Mouse (Mus musculus) frontal cortex, adult 2 months (tissue): ENCODE data around the gene Ly6g6f. TPM values are rescaled to one million over a fixed set of nuclear protein-coding genes. Genes with fewer than 3 reads are reported as not detected.

Experiments used
- DNase-seq, 2 experiments: peaks; one replicate each; pipeline ENCODE4 v3.0.0; 2022; ENCODE audit warnings: low spot score in 1 of 2; ENCODE audit errors: extremely low spot score in 1 of 2
- polyA plus RNA-seq: library from polyadenylated mRNA; depleted of rRNA; stranded (reverse); fragments of >200 nt; gene quantifications from 2 replicates; pipeline ENCODE4 v1.2.3, GENCODE M21; 2012; rRNA removed

The Ly6g6f gene
- polyA plus RNA-seq, 1 experiment, result 0.10 TPM

DNA sequence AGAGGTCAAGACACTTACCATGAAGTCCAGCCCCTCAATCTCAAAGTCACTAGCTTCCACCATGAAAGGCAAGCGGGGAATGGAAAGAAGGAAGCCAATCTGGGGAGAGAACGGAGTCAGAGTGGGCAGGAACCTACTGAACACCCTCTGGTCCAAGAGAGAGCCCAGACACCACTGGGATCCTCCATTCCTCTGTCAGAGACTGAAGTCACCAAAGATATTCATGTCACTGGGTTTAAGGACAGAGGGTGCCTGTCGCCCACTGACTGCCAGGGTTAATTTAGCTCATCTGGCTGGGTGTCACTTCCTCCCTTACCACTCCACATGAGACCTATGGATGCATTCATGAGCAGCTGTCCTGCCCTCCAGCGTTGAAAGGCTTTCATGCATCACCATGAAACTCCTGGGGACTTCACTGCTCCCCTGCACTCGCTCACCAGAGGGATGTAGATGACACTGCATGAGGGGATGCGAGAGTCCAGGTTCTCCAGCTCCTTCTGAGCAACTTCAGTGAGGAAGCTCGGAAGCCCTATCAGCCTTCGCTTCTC lies 53.0 kb downstream of the Ly6g6f start:
- no peak for DNase-seq

DNA sequence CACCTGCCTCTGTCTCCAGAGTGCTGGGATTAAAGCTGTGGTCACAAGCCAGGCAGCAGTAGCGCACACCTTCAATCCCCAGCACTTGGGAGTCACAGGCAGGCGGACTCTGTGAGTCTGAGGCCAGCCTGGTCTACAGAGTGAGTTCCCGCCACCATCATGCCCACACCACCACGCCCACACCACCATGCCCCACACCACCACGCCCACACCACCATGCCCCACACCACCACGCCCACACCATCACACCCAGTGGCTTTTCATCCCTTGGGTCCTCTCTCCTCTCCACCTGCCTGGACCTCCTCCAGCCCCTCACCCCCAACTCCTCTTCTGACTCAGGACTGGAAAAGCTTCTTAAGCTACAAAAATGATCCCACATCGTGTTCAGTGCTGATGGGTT lies 53.5 kb downstream of the Ly6g6f start:
- no peak for DNase-seq

DNA sequence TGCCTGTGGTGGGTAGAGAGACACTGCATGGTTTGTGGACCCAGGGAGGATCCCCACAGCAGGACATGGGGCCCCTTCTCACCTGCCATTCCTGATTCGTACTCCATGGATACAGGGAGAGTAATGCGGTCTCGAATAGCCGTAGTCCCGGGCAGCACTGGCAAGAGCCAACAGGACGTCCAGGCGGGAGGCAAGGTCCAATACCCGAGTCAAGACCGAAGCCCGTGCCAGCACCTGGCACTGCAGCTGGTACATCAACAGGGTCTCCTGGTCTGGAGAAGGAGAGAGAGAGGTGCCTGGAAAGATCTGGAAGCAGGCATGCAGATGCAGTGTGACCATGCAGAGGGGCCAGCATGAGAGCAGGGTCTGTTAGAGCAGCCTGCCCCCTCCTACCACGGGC lies 54.1 kb downstream of the Ly6g6f start:
- no peak for DNase-seq

Other genes starting within 250 kb of the Ly6g6f start
- 71.8 and 77.6 TPM in 2 replicates for gene Stk19, start 248.7 kb downstream of the Ly6g6f start, polyA plus RNA-seq
- 47.3 and 56.4 TPM in 2 replicates for gene Dxo, start 248.6 kb downstream of the Ly6g6f start, polyA plus RNA-seq
- gene Skiv2l, start 235.4 kb downstream of the Ly6g6f start, polyA plus RNA-seq, result 72.8 and 77.5 TPM in 2 replicates
- 60.8 and 66.2 TPM in 2 replicates for gene Nelfe, start 235.2 kb downstream of the Ly6g6f start, polyA plus RNA-seq
- 0.29 and 0.44 TPM in 2 replicates for gene Cfb, start 223.1 kb downstream of the Ly6g6f start, polyA plus RNA-seq
- gene Zbtb12, start 206.1 kb downstream of the Ly6g6f start, polyA plus RNA-seq, result 7.5 and 8.8 TPM in 2 replicates
- gene Gm20547, start 203.6 kb downstream of the Ly6g6f start, polyA plus RNA-seq, result 0.08 TPM in 1 of 2 replicates, not detected in the other
- gene C2, start 187.3 kb downstream of the Ly6g6f start, polyA plus RNA-seq, result 2.9 and 3.2 TPM in 2 replicates
- gene Ehmt2, start 187.1 kb downstream of the Ly6g6f start, polyA plus RNA-seq, result 268 and 290 TPM in 2 replicates
- gene Slc44a4, start 171.1 kb downstream of the Ly6g6f start, polyA plus RNA-seq, result 0.27 and 0.38 TPM in 2 replicates
- 48.7 and 53.6 TPM in 2 replicates for gene Neu1, start 154.4 kb downstream of the Ly6g6f start, polyA plus RNA-seq
- 10.9 and 13.4 TPM in 2 replicates for gene Hspa1b, start 126.4 kb downstream of the Ly6g6f start, polyA plus RNA-seq
- gene Gm20481, start 115.7 kb downstream of the Ly6g6f start, polyA plus RNA-seq, result 0.20 TPM in 1 of 2 replicates, not detected in the other
- 13.8 and 14.6 TPM in 2 replicates for gene Hspa1a, start 113.5 kb downstream of the Ly6g6f start, polyA plus RNA-seq
- gene Hspa1l, start 112.9 kb downstream of the Ly6g6f start, polyA plus RNA-seq, result 0.40 and 0.74 TPM in 2 replicates
- 43.9 and 49.7 TPM in 2 replicates for gene Lsm2, start 103.7 kb downstream of the Ly6g6f start, polyA plus RNA-seq
- gene Vars, start 84.6 kb downstream of the Ly6g6f start, polyA plus RNA-seq, result 48.2 and 55.1 TPM in 2 replicates
- gene Vwa7, start 69.0 kb downstream of the Ly6g6f start, polyA plus RNA-seq, result 0.48 and 0.59 TPM in 2 replicates
- gene Sapcd1, start 57.6 kb downstream of the Ly6g6f start, polyA plus RNA-seq, result 1.5 and 2.6 TPM in 2 replicates
- gene Msh5, start 38.9 kb downstream of the Ly6g6f start, polyA plus RNA-seq, result 1.5 and 2.0 TPM in 2 replicates
- gene Clic1, start 35.6 kb downstream of the Ly6g6f start, polyA plus RNA-seq, result 26.4 and 28.5 TPM in 2 replicates
- gene Ddah2, start 26.6 kb downstream of the Ly6g6f start, polyA plus RNA-seq, result 40.8 and 42.8 TPM in 2 replicates
- gene Ly6g6c, start 20.2 kb downstream of the Ly6g6f start, polyA plus RNA-seq, result not detected in 2 replicates
- gene Mpig6b, start 19.4 kb downstream of the Ly6g6f start, polyA plus RNA-seq, result 0.04 TPM in 2 replicates
- gene Ly6g6e, start 8.7 kb downstream of the Ly6g6f start, polyA plus RNA-seq, result 65.5 and 71.7 TPM in 2 replicates
- gene Ly6g6d, start 7.5 kb downstream of the Ly6g6f start, polyA plus RNA-seq, result 2.3 and 2.9 TPM in 2 replicates
- 144 and 159 TPM in 2 replicates for gene Abhd16a, start 3.7 kb upstream of the Ly6g6f start, polyA plus RNA-seq
- gene Ly6g5c, start 22.7 kb upstream of the Ly6g6f start, polyA plus RNA-seq, result 0.38 TPM in 1 of 2 replicates, not detected in the other
- 1.2 and 2.0 TPM in 2 replicates for gene Ly6g5b, start 29.8 kb upstream of the Ly6g6f start, polyA plus RNA-seq
- 18.9 and 20.2 TPM in 2 replicates for gene Gpank1, start 35.8 kb upstream of the Ly6g6f start, polyA plus RNA-seq
- 173 and 179 TPM in 2 replicates for gene Csnk2b, start 36.4 kb upstream of the Ly6g6f start, polyA plus RNA-seq
- 8.2 and 9.1 TPM in 2 replicates for gene D17H6S53E, start 40.8 kb upstream of the Ly6g6f start, polyA plus RNA-seq
- gene Apom, start 46.4 kb upstream of the Ly6g6f start, polyA plus RNA-seq, result 0.40 and 0.78 TPM in 2 replicates
- gene Bag6, start 49.6 kb upstream of the Ly6g6f start, polyA plus RNA-seq, result 199 and 213 TPM in 2 replicates
- 261 and 306 TPM in 2 replicates for gene Prrc2a, start 79.3 kb upstream of the Ly6g6f start, polyA plus RNA-seq
- 11.2 and 17.2 TPM in 2 replicates for gene Aif1, start 90.5 kb upstream of the Ly6g6f start, polyA plus RNA-seq
- gene Lst1, start 102.8 kb upstream of the Ly6g6f start, polyA plus RNA-seq, result 14.3 and 20.7 TPM in 2 replicates
- gene Ltb, start 108.8 kb upstream of the Ly6g6f start, polyA plus RNA-seq, result 0.78 and 0.88 TPM in 2 replicates
- gene Tnf, start 116.4 kb upstream of the Ly6g6f start, polyA plus RNA-seq, result 0.11 and 0.14 TPM in 2 replicates
- gene Lta, start 119.7 kb upstream of the Ly6g6f start, polyA plus RNA-seq, result 0.06 and 0.17 TPM in 2 replicates
- not detected in 2 replicates for gene Gm16181, start 135.2 kb upstream of the Ly6g6f start, polyA plus RNA-seq
- 665 and 695 TPM in 2 replicates for gene Atp6v1g2, start 148.1 kb upstream of the Ly6g6f start, polyA plus RNA-seq
- 13.7 and 15.1 TPM in 2 replicates for gene Nfkbil1, start 150.2 kb upstream of the Ly6g6f start, polyA plus RNA-seq
- 438 and 444 TPM in 2 replicates for gene Ddx39b, start 156.1 kb upstream of the Ly6g6f start, polyA plus RNA-seq
- gene H2-D1, start 177.1 kb upstream of the Ly6g6f start, polyA plus RNA-seq, result 66.1 and 69.2 TPM in 2 replicates
- 0.44 and 1.1 TPM in 2 replicates for gene H2-Q1, start 234.8 kb upstream of the Ly6g6f start, polyA plus RNA-seq